In genomic region chr10:94354005-94354404, GRCm38 (mm10) we compare ENCODE assay signal across 35 mouse cellular contexts. TPM values are rescaled to one million over a fixed set of nuclear protein-coding genes. Genes with fewer than 3 reads are reported as not detected.
DNase-seq lines count a peak whose midpoint lies in the region; ATAC-seq and TF ChIP-seq lines count a peak whose summit lies in the region.
"Had no signal": no experiment of that assay in that cellular context is flagged by ENCODE, and none has a peak within 500 bp of the region (broad histone marks: within the 10 kb centered on the region; RNA-seq: fewer than 3 reads in every experiment).

No protein-coding gene starts in this region.

- H3K4me2 ChIP-seq in CH12.LX (ENCODE audit: insufficient read depth, low read depth, poor library complexity, severe bottlenecking): peak overlapping the region; percentile 98
- H3K4me2 ChIP-seq: forebrain, embryonic 13.5 days; heart, embryonic 12.5 days; hindbrain, embryonic 14.5 days; kidney, embryonic 15.5 days; limb, embryonic 12.5 days; liver, embryonic 11.5 days; midbrain, embryonic 13.5 days; neural tube, embryonic 15.5 days had no signal

- WGBS in lung, adult 2 months: 49% methylated on average over 4 of the region's 4 CpGs

- peak overlapping the region; percentile 99 for H3K27ac ChIP-seq in CH12.LX (ENCODE audit: insufficient read depth, low read depth)
- H3K27ac ChIP-seq: forebrain, embryonic 13.5 days; heart, adult 2 months; hindbrain, embryonic 14.5 days; kidney, embryonic 15.5 days; limb, embryonic 12.5 days; midbrain, embryonic 13.5 days; neural tube, embryonic 15.5 days had no signal

- ATAC-seq in monocyte, adult 5-6 weeks (replicated peaks; ENCODE audit: insufficient number of reproducible peaks, low FRiP score, low TSS enrichment, poor library complexity, severe bottlenecking): peak; percentile 18; the same call in 1 of the 2 replicates
- ATAC-seq: forebrain, embryonic 13.5 days; midbrain, embryonic 13.5 days had no signal

- no peak for TF ChIP-seq CTCF in lung, adult 2 months (IDR thresholded peaks at IDR 0.05; ENCODE audit: insufficient read depth, low read length)
- no peak for TF ChIP-seq CTCF in CH12.LX (conservative IDR thresholded peaks at IDR 0.05 in 1 of 2, IDR thresholded peaks at IDR 0.05 in 1 of 2; ENCODE audit: low read depth in 2 of 2, low read length in 2 of 2)

- no peaks in the 10 kb centered on the region for H3K27me3 ChIP-seq in CH12.LX (replicated peaks)
- H3K27me3 ChIP-seq: forebrain, embryonic 13.5 days; heart, embryonic 12.5 days; kidney, embryonic 15.5 days; limb, embryonic 12.5 days; midbrain, embryonic 13.5 days; neural tube, embryonic 15.5 days had no signal

- peaks cover 36% of the 10 kb centered on the region for H3K79me2 ChIP-seq in CH12.LX (replicated peaks; ENCODE audit: control insufficient read depth, extremely low read depth, insufficient read depth, poor library complexity, severe bottlenecking)

- in situ Hi-C loops in CH12.LX (cut with MboI; ENCODE audit: low pct_ligation_motif_present, low pct_unique_long_range_greater_than_20kb, low sequenced_read_pairs): no loop called here

- H3K4me3 ChIP-seq in lung, adult 2 months (replicated peaks; ENCODE audit: extremely low read depth, low read depth, low read length): no peak overlapping the region
- H3K4me3 ChIP-seq in CH12.LX (replicated peaks in 1 of 3; ENCODE audit: low read depth in 2 of 3, low read length in 2 of 3, poor library complexity in 1 of 3): peak overlapping the region; percentile 50 to 68 (median 60)
- H3K4me3 ChIP-seq: forebrain, embryonic 13.5 days; heart, adult 2 months; heart, embryonic 12.5 days; kidney, embryonic 15.5 days; limb, embryonic 12.5 days; midbrain, embryonic 13.5 days; neural tube, embryonic 15.5 days had no signal

- H3K9ac ChIP-seq in CH12.LX (ENCODE audit: insufficient read depth, low read depth): peak overlapping the region; percentile 91
- H3K9ac ChIP-seq: forebrain, embryonic 13.5 days; heart, embryonic 12.5 days; hindbrain, embryonic 14.5 days; kidney, embryonic 15.5 days; limb, embryonic 12.5 days; midbrain, embryonic 13.5 days; neural tube, embryonic 15.5 days had no signal

- H3K9me3 ChIP-seq in CH12.LX (replicated peaks; ENCODE audit: low read length): no peaks in the 10 kb centered on the region
- H3K9me3 ChIP-seq: forebrain, embryonic 13.5 days; G1E; heart, embryonic 12.5 days; kidney, embryonic 15.5 days; limb, embryonic 12.5 days; midbrain, embryonic 13.5 days; neural tube, embryonic 15.5 days had no signal

- DNase-seq in lung, postnatal 36 days: peak; percentile 27
- no peak for DNase-seq in lung, adult 2 months
- DNase-seq in CH12.LX (ENCODE audit: extremely low read depth) (no peak), liver (no peak)
- DNase-seq in forelimb bud, embryonic 11.5 days (ENCODE audit: low read depth, low spot score): peak; percentile 38
- no peak for DNase-seq in cerebellum, postnatal 25 days
- DNase-seq: adrenal gland, postnatal 10 days; cerebellum, adult 11 months; cerebellum, adult 9-10 months; gastrocnemius, postnatal 14 days; heart, adult 2 months; heart, postnatal 4 days; kidney, adult 11 months; kidney, postnatal 4 days; layer of hippocampus, adult 9-11 months; retina, postnatal 1 day; right cerebral cortex, postnatal 25 days; spleen, adult 18-20 months; thymus, adult 2 months; thymus, postnatal 36 days had no signal

- TF ChIP-seq EP300 in CH12.LX (IDR thresholded peaks at IDR 0.05; ENCODE audit: low read length): no peak; the same call in 1 of the 2 replicates

- TF ChIP-seq POLR2A in lung, adult 2 months (IDR thresholded peaks at IDR 0.05; ENCODE audit: borderline replicate concordance, extremely low read depth, low read depth, low read length): no peak
- peak; percentile 52 for TF ChIP-seq POLR2A in CH12.LX (IDR thresholded peaks at IDR 0.05; ENCODE audit: low read depth, low read length)

- no peak for TF ChIP-seq RAD21 in CH12.LX (IDR thresholded peaks at IDR 0.05; ENCODE audit: low read depth, low read length)

- no peaks in the 10 kb centered on the region for H3K36me3 ChIP-seq in CH12.LX (replicated peaks in 1 of 2; ENCODE audit: control insufficient read depth in 1 of 2, insufficient read depth in 1 of 2, low read length in 1 of 2)
- H3K36me3 ChIP-seq: G1E; heart, embryonic 12.5 days; kidney, embryonic 15.5 days; limb, embryonic 12.5 days; midbrain, embryonic 13.5 days; neural tube, embryonic 15.5 days had no signal

- dilution Hi-C loops in CH12.LX (cut with MboI; ENCODE audit: extremely low pct_ligation_motif_present, extremely low pct_unique_long_range_greater_than_20kb, low sequenced_read_pairs): no loop called here

- peaks cover 14% of the 10 kb centered on the region for H3K4me1 ChIP-seq in lung, adult 2 months (ENCODE audit: control insufficient read depth, insufficient read depth, low read length)
- H3K4me1 ChIP-seq in CH12.LX (ENCODE audit: control insufficient read depth in 1 of 2, insufficient read depth in 2 of 2): peaks cover 16 to 44% of the 10 kb centered on the region in 2 experiments
- H3K4me1 ChIP-seq: forebrain, embryonic 13.5 days; kidney, embryonic 15.5 days; neural tube, embryonic 15.5 days had no signal

TF ChIP-seq in CH12.LX, 34 proteins besides CTCF, POLR2A, EP300 and RAD21:
- TF ChIP-seq TBP (conservative IDR thresholded peaks at IDR 0.05; ENCODE audit: low read depth, low read length) (0 out of 2 replicates have a peak, but pooled peaks have one; percentile 44), ZNF384 (IDR thresholded peaks at IDR 0.05; ENCODE audit: low read depth, low read length) (no peak), MXI1 (IDR thresholded peaks at IDR 0.05; ENCODE audit: low read depth, low read length) (peak; percentile 72), CHD1 (IDR thresholded peaks at IDR 0.05; ENCODE audit: low read depth, low read length) (no peak; the same call in 1 of the 2 replicates), PAX5 (IDR thresholded peaks at IDR 0.05; ENCODE audit: low read length) (no peak), UBTF (IDR thresholded peaks at IDR 0.05; ENCODE audit: low read depth, low read length) (no peak), JUN (IDR thresholded peaks at IDR 0.05; ENCODE audit: insufficient read depth, low read depth, low read length) (no peak), MAZ (IDR thresholded peaks at IDR 0.05; ENCODE audit: low read depth, low read length) (no peak), POLR2AphosphoS2 (IDR thresholded peaks at IDR 0.05; ENCODE audit: low read depth, low read length) (no peak), USF2 (conservative IDR thresholded peaks at IDR 0.05; ENCODE audit: low read depth, low read length) (no peak), ZC3H11A (IDR thresholded peaks at IDR 0.05; ENCODE audit: low read depth, low read length) (no peak), MEF2A (IDR thresholded peaks at IDR 0.05; ENCODE audit: borderline replicate concordance, low read depth, low read length) (peak; percentile 49; the same call in 1 of the 2 replicates), NRF1 (IDR thresholded peaks at IDR 0.05; ENCODE audit: low read depth, low read length) (no peak), ELF1 (IDR thresholded peaks at IDR 0.05; ENCODE audit: low read depth, low read length) (no peak), E2F4 (IDR thresholded peaks at IDR 0.05; ENCODE audit: insufficient replicate concordance, low read depth, low read length) (no peak), HCFC1 (IDR thresholded peaks at IDR 0.05; ENCODE audit: low read depth, low read length) (no peak), TCF12 (IDR thresholded peaks at IDR 0.05; ENCODE audit: low read depth, low read length) (no peak), RCOR1 (conservative IDR thresholded peaks at IDR 0.05; ENCODE audit: low read depth, low read length) (no peak), KAT2A (IDR thresholded peaks at IDR 0.05; ENCODE audit: insufficient replicate concordance, low read length) (0 out of 2 replicates have a peak, but pooled peaks have one; percentile 10), MYC (IDR thresholded peaks at IDR 0.05; ENCODE audit: low read depth, low read length) (peak; percentile 73), ZMIZ1 (IDR thresholded peaks at IDR 0.05; ENCODE audit: low read depth, low read length) (no peak), USF1 (IDR thresholded peaks at IDR 0.05; ENCODE audit: low read depth, low read length) (no peak), MAFK (IDR thresholded peaks at IDR 0.05; ENCODE audit: insufficient replicate concordance, low read length) (no peak), NELFE (IDR thresholded peaks at IDR 0.05; ENCODE audit: low read depth, low read length) (peak; percentile 52), ETS1 (conservative IDR thresholded peaks at IDR 0.05; ENCODE audit: low read depth, low read length) (peak; percentile 75), MAX (IDR thresholded peaks at IDR 0.05; ENCODE audit: low read length) (no peak), SMC3 (IDR thresholded peaks at IDR 0.05; ENCODE audit: low read depth, low read length) (peak; percentile 1; the same call in 1 of the 2 replicates), ZKSCAN1 (IDR thresholded peaks at IDR 0.05; ENCODE audit: borderline replicate concordance, low read depth, low read length) (no peak), JUND (conservative IDR thresholded peaks at IDR 0.05; ENCODE audit: low read depth, low read length) (no peak), CHD2 (IDR thresholded peaks at IDR 0.05; ENCODE audit: low read length) (no peak), GABPA (IDR thresholded peaks at IDR 0.05; ENCODE audit: insufficient replicate concordance, low read depth, low read length) (no peak), BHLHE40 (IDR thresholded peaks at IDR 0.05; ENCODE audit: low read depth, low read length) (peak; percentile 77), SIN3A (IDR thresholded peaks at IDR 0.05; ENCODE audit: low read length) (no peak), IRF4 (IDR thresholded peaks at IDR 0.05; ENCODE audit: low read depth, low read length) (0 out of 2 replicates have a peak, but pooled peaks have one; percentile 14)

RNA-seq across cellular contexts. Expression of gene Tmcc3, which starts 42.3 kb away (rescaled TPM):
- polyA plus RNA-seq in lung, adult 2 months (2012; rRNA removed): 42.5 and 46.8 TPM in 2 replicates
- total RNA-seq in CH12.LX (2012; rRNA removed) (23.3 and 30.1 TPM in 2 replicates), CH12.LX (2014; rRNA removed) (11.3 and 11.4 TPM in 2 replicates)
- polyA plus RNA-seq in CH12.LX (2012; ENCODE audit: insufficient read length, low read depth): 21.3 and 23.1 TPM in 2 replicates
- total RNA-seq in monocyte, adult 5-6 weeks (2017): 9.3 to 18.6 TPM (median 11.4 TPM) in 3 replicates

RNA-seq across cellular contexts. Expression of gene Gm4792, which starts 55.5 kb away (rescaled TPM):
- polyA plus RNA-seq in lung, adult 2 months (2012; rRNA removed): not detected in 2 replicates
- total RNA-seq in CH12.LX (2012; rRNA removed) (not detected in 2 replicates), CH12.LX (2014; rRNA removed) (not detected in 2 replicates)
- polyA plus RNA-seq in CH12.LX (2012; ENCODE audit: insufficient read length, low read depth): not detected in 2 replicates
- not detected in 3 replicates for total RNA-seq in monocyte, adult 5-6 weeks (2017)
- total RNA-seq: adrenal gland, postnatal 10 days; G1E; gastrocnemius, postnatal 14 days; heart, adult 2 months; heart, postnatal 4 days; left cerebral cortex, postnatal 14 days had no signal
- polyA plus RNA-seq: C2C12; G1E; heart, adult 2 months; heart, embryonic 12.5 days; heart, postnatal 0 days; kidney, embryonic 15.5 days; limb, embryonic 12.5 days; liver, embryonic 11.5 days; liver, embryonic 16.5 days; lung, embryonic 16.5 days; thymus, adult 2 months had no signal

Comparison
In these comparisons a context has a peak if more than half of its experiments do, and no peak if none do; other contexts are left out.
1. DNase-seq: peak in lung, postnatal 36 days (single experiment) and forelimb bud, embryonic 11.5 days (single experiment); none in lung, adult 2 months (single experiment), CH12.LX (single experiment), cerebellum, postnatal 25 days (0 of 2) and liver (single experiment).